Mouse (Mus musculus) lung, adult 2 months (tissue): ENCODE data around the gene Fbxo46.

ENCODE experiments used
- CTCF ChIP-seq: fragments of 200-500 bp; IDR thresholded peaks from 2 replicates; pipeline ENCODE4 v1.5.1; 2011; ENCODE audit warnings: mild to moderate bottlenecking, low read length, control low read depth; ENCODE audit not compliant: insufficient read depth
- POLR2A ChIP-seq: fragments of 200-500 bp; IDR thresholded peaks from 2 replicates; pipeline ENCODE4 v1.6.1; 2011; ENCODE audit warnings: low read depth, mild to moderate bottlenecking, control low read depth, low read length, borderline replicate concordance; ENCODE audit errors: extremely low read depth

- no peak for TF ChIP-seq POLR2A
- TF ChIP-seq CTCF: no peak
These were observed 22.4 kb upstream of the Fbxo46 start for GRCm38 (mm10) chr7:19097217-19097616.
